Mouse (Mus musculus): ENCODE data around the gene Rara. TPM values are rescaled to one million over a fixed set of nuclear protein-coding genes. Genes with fewer than 3 reads are reported as not detected.

The Rara gene
- polyA plus RNA-seq, 1 experiment from 2014 or later, result 49.8 TPM

GRCm38 (mm10) chr11:98966499-98967141 is 39.0 kb downstream of the Rara start:
- Histone ChIP-seq H3K27me3 (no peaks in the 10 kb centered on the region), H3K36me3 (peaks cover 50% of the 10 kb centered on the region), H3K4me2 (replicated peaks) (peak overlapping the region; percentile 95; the same call in 1 of the 2 replicates), H3K4me3 (no peak overlapping the region), H3K27ac (no peak overlapping the region; the same call in 1 of the 2 replicates), H3K9me3 (no peaks in the 10 kb centered on the region), H3K9ac (0 out of 2 replicates have a peak overlapping the region, but pooled peaks have one; percentile 80), H3K4me1 (peaks cover 100% of the 10 kb centered on the region)
- 46% methylated on average over 9 of the region's 9 CpGs for WGBS
- no peak for ATAC-seq (ENCODE audit: low FRiP score, low read depth)

DNA sequence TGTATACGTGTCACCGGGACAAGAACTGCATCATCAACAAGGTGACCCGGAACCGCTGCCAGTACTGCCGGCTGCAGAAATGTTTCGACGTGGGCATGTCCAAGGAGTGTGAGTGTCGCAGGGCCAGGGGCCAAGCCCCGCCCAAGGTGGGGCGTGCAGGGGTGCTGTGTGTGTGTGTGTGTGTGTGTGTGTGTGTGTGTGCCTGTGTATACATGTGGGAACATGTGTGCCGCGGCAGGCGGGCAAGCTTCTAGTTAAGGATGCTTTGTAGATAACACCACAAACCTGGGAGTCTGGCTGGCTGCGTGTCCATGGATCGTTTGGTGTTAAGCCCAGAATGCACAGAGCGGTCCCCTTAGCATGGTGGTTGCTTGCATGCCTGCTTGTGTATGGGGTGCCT is 40.5 kb downstream of the Rara start:
- Histone ChIP-seq H3K27ac (peak overlapping the region; percentile 3; the same call in 1 of the 2 replicates), H3K4me2 (replicated peaks) (peak overlapping the region; percentile 37), H3K4me3 (no peak overlapping the region)

DNA sequence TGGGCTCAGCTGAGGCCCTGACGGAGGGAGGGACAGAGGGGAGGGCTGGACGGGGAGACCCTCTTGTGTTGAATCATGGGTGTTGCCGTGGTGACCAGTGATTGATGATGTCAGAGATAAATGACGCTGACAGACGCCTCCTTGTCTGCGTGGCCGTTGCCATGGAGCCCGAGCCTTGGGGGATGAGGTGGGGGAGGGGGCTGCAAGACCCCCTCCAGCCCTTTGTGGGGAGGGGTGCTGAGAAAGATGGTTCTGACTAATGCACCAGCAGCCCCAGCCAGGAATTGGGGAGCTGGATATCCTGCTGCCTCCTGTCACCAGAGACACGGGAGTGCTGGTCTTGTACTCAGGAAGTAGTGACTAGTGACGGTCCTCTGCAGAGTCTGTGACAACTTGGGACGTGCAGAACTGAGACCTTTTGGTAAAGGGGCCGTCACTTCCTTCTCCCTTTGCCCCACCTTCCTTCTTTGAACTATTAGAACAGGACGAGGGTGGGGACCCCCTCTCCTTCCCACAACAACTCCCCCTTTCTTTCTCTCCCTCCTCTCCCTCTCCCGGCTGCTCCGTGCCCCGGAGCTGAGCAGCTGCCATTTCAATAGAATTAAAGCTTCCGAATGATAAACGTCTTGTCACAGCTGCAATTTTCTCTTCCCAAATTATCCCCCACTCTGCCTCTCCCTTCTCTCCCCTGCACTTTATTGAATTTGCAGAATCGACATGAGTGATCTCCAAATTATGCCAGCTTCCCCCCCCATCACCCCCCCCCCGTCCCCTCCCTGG is 41.3 kb downstream of the Rara start:
- H3K27ac ChIP-seq, result peak overlapping the region; percentile 3; the same call in 1 of the 2 replicates
- peaks cover 79% of the 10 kb centered on the region for H3K4me1 ChIP-seq
- peak overlapping the region; percentile 37 for H3K4me2 ChIP-seq (replicated peaks)
- H3K9me3 ChIP-seq, result no peaks in the 10 kb centered on the region
- no peak for ATAC-seq (ENCODE audit: low FRiP score, low read depth)
- H3K36me3 ChIP-seq, result peaks cover 72% of the 10 kb centered on the region
- WGBS, result 8% methylated on average over 19 of the region's 20 CpGs
- no peaks in the 10 kb centered on the region for H3K27me3 ChIP-seq
- H3K4me3 ChIP-seq, result no peak overlapping the region; the same call in 1 of the 2 replicates
- H3K9ac ChIP-seq, result peak overlapping the region; percentile 50

More for the DNA sequence above, 40.5 kb downstream of the Rara start:
- no peak for ATAC-seq (ENCODE audit: low FRiP score, low read depth)
- Histone ChIP-seq H3K27me3 (no peaks in the 10 kb centered on the region), H3K9ac (peak overlapping the region; percentile 50), H3K36me3 (peaks cover 64% of the 10 kb centered on the region), H3K4me1 (peaks cover 87% of the 10 kb centered on the region), H3K9me3 (no peaks in the 10 kb centered on the region)
- WGBS, result 60% methylated on average over 16 of the region's 16 CpGs

- Histone ChIP-seq H3K4me3 (no peak overlapping the region), H3K36me3 (peaks cover 78% of the 10 kb centered on the region), H3K27ac (peak overlapping the region; percentile 28; the same call in 1 of the 2 replicates), H3K27me3 (no peaks in the 10 kb centered on the region), H3K4me2 (replicated peaks) (peak overlapping the region; percentile 35), H3K9me3 (no peaks in the 10 kb centered on the region), H3K4me1 (peaks cover 73% of the 10 kb centered on the region), H3K9ac (peak overlapping the region; percentile 39)
- 15% methylated on average over 17 of the region's 17 CpGs for WGBS
- no peak for ATAC-seq (ENCODE audit: low FRiP score, low read depth)
These were observed 41.9 kb downstream of the Rara start for GRCm38 (mm10) chr11:98969496-98969927.

GRCm38 (mm10) chr11:98970191-98970925 is 42.7 kb downstream of the Rara start:
- no peak overlapping the region; the same call in 1 of the 2 replicates for H3K4me2 ChIP-seq (replicated peaks)
- H3K27ac ChIP-seq, result no peak overlapping the region; the same call in 1 of the 2 replicates
- H3K36me3 ChIP-seq, result peaks cover 87% of the 10 kb centered on the region
- ATAC-seq (ENCODE audit: low FRiP score, low read depth), result no peak
- no peak overlapping the region for H3K4me3 ChIP-seq
- 70% methylated on average over 29 of the region's 29 CpGs for WGBS
- H3K9me3 ChIP-seq, result no peaks in the 10 kb centered on the region
- peaks cover 64% of the 10 kb centered on the region for H3K4me1 ChIP-seq
- no peaks in the 10 kb centered on the region for H3K27me3 ChIP-seq
- peak overlapping the region; percentile 39; the same call in 1 of the 2 replicates for H3K9ac ChIP-seq

DNA sequence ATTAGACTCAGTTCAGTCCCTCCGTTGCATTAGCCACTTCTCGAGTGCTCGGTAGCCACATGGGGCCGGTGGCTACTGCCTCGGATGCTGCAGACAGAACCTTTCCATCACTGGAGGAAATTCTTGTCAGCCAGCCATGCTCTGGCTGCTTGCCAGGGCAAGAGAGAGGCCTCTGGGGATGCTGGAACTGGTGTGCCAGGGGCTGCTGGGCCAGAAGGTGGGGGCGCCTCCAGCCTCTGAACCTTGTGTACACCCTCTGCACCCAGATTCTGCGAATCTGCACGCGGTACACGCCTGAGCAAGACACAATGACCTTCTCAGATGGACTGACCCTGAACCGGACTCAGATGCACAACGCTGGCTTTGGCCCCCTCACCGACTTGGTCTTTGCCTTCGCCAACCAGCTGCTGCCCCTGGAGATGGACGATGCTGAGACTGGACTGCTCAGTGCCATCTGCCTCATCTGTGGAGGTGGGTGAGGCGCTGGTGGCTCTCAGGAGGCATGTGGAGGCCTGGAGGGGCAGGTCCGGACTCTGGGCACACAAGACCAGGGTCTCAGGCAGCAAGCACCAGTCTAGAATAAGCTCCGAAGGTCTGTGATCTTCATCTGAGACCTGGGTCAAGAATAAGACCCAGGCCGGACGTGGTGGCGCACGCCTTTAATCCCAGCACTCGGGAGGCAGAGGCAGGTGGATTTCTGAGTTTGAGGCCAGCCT is 43.9 kb downstream of the Rara start:
- Histone ChIP-seq H3K4me2 (replicated peaks) (no peak overlapping the region), H3K4me3 (no peak overlapping the region), H3K27ac (peak overlapping the region; percentile 56; the same call in 1 of the 2 replicates), H3K9ac (peak overlapping the region; percentile 3; the same call in 1 of the 2 replicates), H3K4me1 (peaks cover 53% of the 10 kb centered on the region), H3K9me3 (no peaks in the 10 kb centered on the region), H3K27me3 (no peaks in the 10 kb centered on the region), H3K36me3 (peaks cover 84% of the 10 kb centered on the region)
- no peak for ATAC-seq (ENCODE audit: low FRiP score, low read depth)
- 76% methylated on average over 23 of the region's 23 CpGs for WGBS

- Histone ChIP-seq H3K4me3 (no peak overlapping the region), H3K4me2 (replicated peaks) (no peak overlapping the region), H3K9ac (no peak overlapping the region), H3K9me3 (no peaks in the 10 kb centered on the region), H3K27me3 (no peaks in the 10 kb centered on the region), H3K36me3 (peaks cover 76% of the 10 kb centered on the region), H3K4me1 (peaks cover 46% of the 10 kb centered on the region), H3K27ac (no peak overlapping the region)
- WGBS, result 47% methylated on average over 9 of the region's 9 CpGs
- no peak for ATAC-seq (ENCODE audit: low FRiP score, low read depth)
These were observed 44.6 kb downstream of the Rara start for GRCm38 (mm10) chr11:98972215-98972614.

DNA sequence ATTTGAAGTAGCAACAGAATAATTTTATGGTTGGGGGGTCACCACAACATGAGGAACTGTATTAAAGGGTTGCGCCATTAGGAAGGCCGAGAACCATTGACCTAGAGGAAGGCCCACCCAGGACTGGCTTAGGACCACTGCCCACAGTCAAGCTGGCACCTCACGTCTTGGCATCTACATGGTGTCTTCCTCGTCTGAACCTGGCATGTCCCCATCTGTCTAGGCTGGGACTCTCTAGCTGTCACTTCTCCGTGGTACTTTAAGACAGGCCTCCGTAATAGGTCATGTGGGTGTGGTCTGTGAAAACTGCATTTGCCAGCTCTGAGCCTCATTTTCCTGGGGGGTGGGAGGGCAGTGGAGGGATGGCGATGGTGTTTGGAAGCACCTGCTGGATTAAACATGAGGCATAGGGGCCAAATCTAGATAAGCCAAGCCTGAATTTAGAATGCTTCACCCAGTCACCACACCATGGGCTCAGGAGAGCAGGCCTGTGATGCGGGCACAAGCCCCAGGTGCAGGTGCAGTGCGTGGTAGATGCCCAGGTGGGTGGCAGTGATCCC is 45.3 kb downstream of the Rara start:
- no peaks in the 10 kb centered on the region for H3K27me3 ChIP-seq
- H3K36me3 ChIP-seq, result peaks cover 70% of the 10 kb centered on the region
- H3K9ac ChIP-seq, result no peak overlapping the region
- no peak overlapping the region for H3K27ac ChIP-seq
- peaks cover 39% of the 10 kb centered on the region for H3K4me1 ChIP-seq
- H3K4me3 ChIP-seq, result no peak overlapping the region
- ATAC-seq (ENCODE audit: low FRiP score, low read depth), result no peak
- no peaks in the 10 kb centered on the region for H3K9me3 ChIP-seq
- 91% methylated on average over 9 of the region's 9 CpGs for WGBS
- H3K4me2 ChIP-seq (replicated peaks), result no peak overlapping the region

DNA sequence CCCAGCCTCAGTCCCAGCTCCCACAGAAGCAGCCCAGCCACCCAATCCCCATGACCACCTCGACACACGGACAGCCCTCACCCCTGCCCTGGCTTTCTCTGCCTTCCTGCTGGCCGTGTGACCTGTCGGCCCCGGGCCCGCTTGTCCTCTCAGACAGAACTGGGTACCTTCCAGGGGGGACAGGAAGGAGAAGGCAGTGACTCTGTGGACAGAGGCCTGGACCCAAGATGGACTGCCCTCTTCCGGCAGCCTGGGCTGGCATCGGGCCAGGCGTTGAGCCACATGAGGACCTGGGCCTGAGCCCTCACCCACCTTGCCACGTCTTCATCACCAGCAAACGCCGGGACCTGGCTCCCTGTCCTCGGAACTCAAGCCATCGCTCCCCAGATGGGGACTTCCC is 46.0 kb downstream of the Rara start:
- H3K4me1 ChIP-seq, result peaks cover 33% of the 10 kb centered on the region
- 82% methylated on average over 14 of the region's 14 CpGs for WGBS
- no peaks in the 10 kb centered on the region for H3K27me3 ChIP-seq
- ATAC-seq (ENCODE audit: low FRiP score, low read depth), result no peak
- no peaks in the 10 kb centered on the region for H3K9me3 ChIP-seq
- H3K9ac ChIP-seq, result no peak overlapping the region
- H3K36me3 ChIP-seq, result peaks cover 62% of the 10 kb centered on the region
- H3K4me2 ChIP-seq (replicated peaks), result no peak overlapping the region
- H3K4me3 ChIP-seq, result no peak overlapping the region
- H3K27ac ChIP-seq, result no peak overlapping the region

DNA sequence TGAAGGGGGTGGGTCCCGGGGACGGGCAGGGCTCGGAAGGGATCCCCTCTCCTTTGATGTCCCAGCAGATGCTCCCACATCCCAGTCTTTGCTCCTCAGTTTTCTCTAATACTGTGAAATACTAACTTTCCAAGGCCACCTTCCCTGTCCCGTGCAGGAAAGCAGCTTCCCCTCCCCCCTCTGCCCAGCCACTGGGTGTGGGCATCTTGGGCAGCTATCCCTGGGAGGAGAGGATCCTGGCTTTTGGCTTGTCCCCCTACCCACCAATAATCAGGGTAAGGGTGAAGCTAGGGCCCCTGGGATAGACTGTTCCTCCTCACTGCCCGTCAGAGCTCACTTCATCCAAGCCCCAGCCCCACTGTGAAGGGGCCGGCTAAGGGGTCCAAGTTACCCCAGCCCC is 46.6 kb downstream of the Rara start:
- Histone ChIP-seq H3K4me2 (replicated peaks) (no peak overlapping the region), H3K9ac (no peak overlapping the region), H3K4me1 (peaks cover 32% of the 10 kb centered on the region), H3K9me3 (no peaks in the 10 kb centered on the region), H3K4me3 (no peak overlapping the region), H3K27ac (no peak overlapping the region), H3K36me3 (peaks cover 59% of the 10 kb centered on the region), H3K27me3 (no peaks in the 10 kb centered on the region)
- no peak for ATAC-seq (ENCODE audit: low FRiP score, low read depth)
- 78% methylated on average over 6 of the region's 6 CpGs for WGBS
